Mouse (Mus musculus) E14TG2a.4 (cell line): Measurements from ENCODE around the gene Pomgnt1.

Experiments
- H3K27me3 ChIP-seq: 2 replicates; pipeline ENCODE4 v1.6.1; 2014; ENCODE audit warnings: low read length, control low read depth; ENCODE audit not compliant: insufficient read depth
- H3K36me3 ChIP-seq: 2 replicates; pipeline ENCODE4 v1.6.1; 2014; ENCODE audit warnings: low read length, control low read depth; ENCODE audit not compliant: insufficient read depth
- H3K4me1 ChIP-seq: replicated peaks from 2 replicates; pipeline ENCODE4 v1.6.1; 2014; ENCODE audit warnings: low read depth, low read length, control low read depth
- H3K4me3 ChIP-seq: replicated peaks from 2 replicates; pipeline ENCODE4 v1.5.1; 2014; ENCODE audit warnings: mild to moderate bottlenecking, low read length
- H3K9me3 ChIP-seq: 2 replicates; pipeline ENCODE4 v1.6.1; 2014; ENCODE audit warnings: low read length, control low read depth
- CTCF ChIP-seq: conservative IDR thresholded peaks from 2 replicates; pipeline ENCODE4 v1.5.1; 2014; ENCODE audit warnings: low read length
- NANOG ChIP-seq: IDR thresholded peaks from 2 replicates; pipeline ENCODE4 v1.6.1; 2014; ENCODE audit warnings: borderline replicate concordance, low read length, mixed read lengths
- POU5F1 ChIP-seq: IDR thresholded peaks from 2 replicates; pipeline ENCODE4 v1.6.1; 2014; ENCODE audit warnings: low read length, borderline replicate concordance

Pomgnt1 gene

DNA sequence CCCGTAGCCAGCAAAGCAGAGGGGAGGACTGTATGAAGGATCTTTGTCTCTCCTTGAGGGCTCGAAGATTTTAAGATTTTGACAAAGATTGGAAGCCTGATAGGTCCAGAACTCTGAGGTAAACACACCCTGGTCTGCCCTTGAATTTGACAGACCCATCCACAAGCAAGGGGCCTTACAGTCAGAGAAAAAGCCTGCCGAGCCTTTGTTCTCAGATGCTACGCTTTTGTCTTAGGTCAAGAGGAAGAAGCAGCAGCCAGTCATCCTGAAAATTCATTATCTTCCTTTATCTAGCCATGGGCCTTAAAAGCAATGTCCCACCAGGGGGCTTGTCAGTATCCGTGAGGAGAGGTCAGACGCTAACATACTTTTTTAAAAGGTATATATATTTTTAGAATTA, 4.3 kb downstream of the Pomgnt1 start:
- TF ChIP-seq NANOG (peak; percentile 75), POU5F1 (no peak), CTCF (no peak)
- H3K36me3 ChIP-seq, result peaks cover 24% of the 10 kb centered on the region
- H3K27me3 ChIP-seq, result no peaks in the 10 kb centered on the region
- H3K9me3 ChIP-seq, result no peaks in the 10 kb centered on the region
- no peak overlapping the region for H3K4me3 ChIP-seq
- H3K4me1 ChIP-seq, result peaks cover 57% of the 10 kb centered on the region

- H3K9me3 ChIP-seq, result no peaks in the 10 kb centered on the region
- H3K27me3 ChIP-seq, result no peaks in the 10 kb centered on the region
- H3K4me3 ChIP-seq, result no peak overlapping the region
- TF ChIP-seq NANOG (no peak), POU5F1 (no peak), CTCF (no peak)
- peaks cover 46% of the 10 kb centered on the region for H3K4me1 ChIP-seq
- peaks cover 46% of the 10 kb centered on the region for H3K36me3 ChIP-seq
These were observed 9.5 kb downstream of the Pomgnt1 start for GRCm38 (mm10) chr4:116133126-116133525.

- TF ChIP-seq CTCF (peak; percentile 82), NANOG (no peak)
- Histone ChIP-seq H3K4me1 (peaks cover 48% of the 10 kb centered on the region), H3K9me3 (no peaks in the 10 kb centered on the region), H3K27me3 (no peaks in the 10 kb centered on the region), H3K36me3 (peaks cover 46% of the 10 kb centered on the region), H3K4me3 (no peak overlapping the region)
These were observed 11.3 kb downstream of the Pomgnt1 start for GRCm38 (mm10) chr4:116134990-116135389.

- H3K4me1 ChIP-seq, result peaks cover 69% of the 10 kb centered on the region
- peaks cover 23% of the 10 kb centered on the region for H3K36me3 ChIP-seq
- no peak for TF ChIP-seq POU5F1
- TF ChIP-seq NANOG, result no peak
- no peak for TF ChIP-seq CTCF
- H3K4me3 ChIP-seq, result peak overlapping the region; percentile 30; the same call in 1 of the 2 replicates
- H3K9me3 ChIP-seq, result no peaks in the 10 kb centered on the region
- H3K27me3 ChIP-seq, result peaks cover under 1% of the 10 kb centered on the region; the same call in 1 of the 2 replicates
These were observed 13.9 kb downstream of the Pomgnt1 start for GRCm38 (mm10) chr4:116137421-116137996.

DNA sequence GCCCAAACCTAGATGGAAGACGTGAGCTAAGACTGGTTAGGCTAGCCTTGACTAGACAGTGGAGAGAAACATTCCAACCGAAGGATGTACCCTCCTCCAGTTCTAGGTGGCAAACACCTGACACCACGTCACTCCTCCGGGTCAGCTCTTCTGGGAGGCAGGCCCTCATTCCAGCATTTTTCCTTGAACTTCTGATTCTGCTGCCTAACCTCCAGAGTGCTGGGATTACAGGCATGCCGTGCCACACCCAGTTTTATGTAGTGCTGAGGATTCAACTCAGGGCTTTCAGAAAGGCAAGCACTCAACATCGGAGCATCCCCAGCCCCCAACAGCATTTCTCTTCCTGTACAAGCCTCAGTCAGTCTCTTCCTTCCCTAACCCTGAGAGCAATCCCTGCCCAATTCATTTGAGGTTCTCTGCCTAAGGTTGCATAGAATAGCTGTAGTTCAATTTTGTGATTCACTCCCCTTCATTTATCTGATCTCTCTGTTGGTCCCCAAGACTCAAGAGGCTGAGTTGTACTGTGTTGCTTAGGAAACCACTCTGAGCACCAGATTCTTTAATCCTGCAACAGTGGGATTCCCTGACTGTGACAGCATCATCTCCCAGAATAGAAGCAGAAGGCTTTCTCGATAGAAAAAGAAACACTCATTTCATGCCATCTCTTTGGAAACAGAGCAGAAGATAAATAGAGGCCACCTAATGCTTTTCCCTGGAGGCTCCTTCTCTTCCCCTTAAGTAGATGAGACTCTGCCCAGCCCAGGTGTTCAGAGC, 17.3 kb downstream of the Pomgnt1 start:
- H3K4me3 ChIP-seq, result no peak overlapping the region
- H3K36me3 ChIP-seq, result peaks cover 5% of the 10 kb centered on the region; the same call in 1 of the 2 replicates
- no peak for TF ChIP-seq CTCF
- no peak for TF ChIP-seq POU5F1
- no peak for TF ChIP-seq NANOG
- peaks cover 31% of the 10 kb centered on the region for H3K27me3 ChIP-seq
- H3K4me1 ChIP-seq, result peaks cover 89% of the 10 kb centered on the region
- H3K9me3 ChIP-seq, result no peaks in the 10 kb centered on the region

DNA sequence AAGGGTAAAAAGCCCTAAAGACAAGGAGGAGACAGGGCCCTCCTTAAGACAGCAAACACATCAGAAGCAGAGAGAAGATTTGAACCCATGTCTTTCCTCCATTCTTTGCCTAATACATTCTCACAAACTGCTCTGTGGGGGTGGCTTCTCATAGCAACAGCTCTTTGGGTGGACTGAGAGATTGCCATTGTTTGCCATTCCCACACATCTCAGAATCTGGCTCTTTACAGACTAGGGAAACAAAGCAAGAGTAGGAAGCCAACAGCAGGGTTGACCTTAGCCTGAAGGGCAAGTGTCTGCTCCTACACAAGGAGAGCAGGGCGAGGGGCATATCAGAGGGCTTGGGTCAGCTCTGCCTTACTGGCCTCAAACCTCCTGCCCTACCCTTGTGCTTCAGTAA, 18.1 kb downstream of the Pomgnt1 start:
- H3K27me3 ChIP-seq, result peaks cover 31% of the 10 kb centered on the region
- H3K36me3 ChIP-seq, result no peaks in the 10 kb centered on the region
- H3K4me3 ChIP-seq, result no peak overlapping the region
- peaks cover 82% of the 10 kb centered on the region for H3K4me1 ChIP-seq
- no peaks in the 10 kb centered on the region for H3K9me3 ChIP-seq
- no peak for TF ChIP-seq CTCF
- peak; percentile 41; the same call in 1 of the 2 replicates for TF ChIP-seq NANOG

DNA sequence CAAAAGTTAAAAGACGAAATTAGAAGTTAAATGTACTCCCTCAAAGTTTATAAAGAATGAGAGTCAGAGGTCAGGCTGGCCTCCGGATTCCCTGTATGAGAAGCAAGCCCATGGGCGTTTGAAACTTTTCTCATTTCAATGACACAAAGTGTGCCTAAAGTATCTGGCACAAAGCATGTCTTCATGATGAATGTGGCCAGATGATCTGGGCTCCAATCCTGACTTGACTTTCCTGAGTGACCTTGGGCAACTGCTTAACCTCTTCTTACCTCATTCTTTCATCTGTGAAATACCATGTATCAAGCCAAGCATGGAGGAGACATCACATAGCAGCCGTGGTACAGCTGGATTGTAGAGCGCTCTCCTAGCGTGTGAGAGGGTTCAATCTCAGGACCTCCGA, 18.6 kb downstream of the Pomgnt1 start:
- Histone ChIP-seq H3K9me3 (peaks cover 3% of the 10 kb centered on the region), H3K27me3 (peaks cover 31% of the 10 kb centered on the region), H3K36me3 (no peaks in the 10 kb centered on the region), H3K4me3 (no peak overlapping the region), H3K4me1 (peaks cover 77% of the 10 kb centered on the region)
- TF ChIP-seq NANOG, result no peak
- no peak for TF ChIP-seq CTCF
- no peak for TF ChIP-seq POU5F1

GRCm38 (mm10) chr4:116143317-116143811, 19.7 kb downstream of the Pomgnt1 start:
- Histone ChIP-seq H3K4me1 (peaks cover 66% of the 10 kb centered on the region), H3K27me3 (peaks cover 33% of the 10 kb centered on the region), H3K4me3 (peak overlapping the region; percentile 83), H3K9me3 (peaks cover 4% of the 10 kb centered on the region), H3K36me3 (no peaks in the 10 kb centered on the region)
- TF ChIP-seq CTCF, result no peak
- TF ChIP-seq NANOG, result no peak
- no peak for TF ChIP-seq POU5F1
